Mouse (Mus musculus) E14TG2a.4 (cell line): ENCODE measurements around the gene Uchl3.

Source experiments
- CTCF ChIP-seq: conservative IDR thresholded peaks from 2 replicates; pipeline ENCODE4 v1.5.1; 2014; ENCODE audit warnings: low read length
- NANOG ChIP-seq: IDR thresholded peaks from 2 replicates; pipeline ENCODE4 v1.6.1; 2014; ENCODE audit warnings: borderline replicate concordance, low read length, mixed read lengths
- POU5F1 ChIP-seq: IDR thresholded peaks from 2 replicates; pipeline ENCODE4 v1.6.1; 2014; ENCODE audit warnings: low read length, borderline replicate concordance

GRCm38 (mm10) chr14:101733542-101734303 is 80.0 kb downstream of the Uchl3 start:
- no peak for TF ChIP-seq CTCF
- no peak for TF ChIP-seq NANOG
- TF ChIP-seq POU5F1 = no peak
